10 mouse cellular contexts compared by ENCODE assay signal in the genomic region with DNA sequence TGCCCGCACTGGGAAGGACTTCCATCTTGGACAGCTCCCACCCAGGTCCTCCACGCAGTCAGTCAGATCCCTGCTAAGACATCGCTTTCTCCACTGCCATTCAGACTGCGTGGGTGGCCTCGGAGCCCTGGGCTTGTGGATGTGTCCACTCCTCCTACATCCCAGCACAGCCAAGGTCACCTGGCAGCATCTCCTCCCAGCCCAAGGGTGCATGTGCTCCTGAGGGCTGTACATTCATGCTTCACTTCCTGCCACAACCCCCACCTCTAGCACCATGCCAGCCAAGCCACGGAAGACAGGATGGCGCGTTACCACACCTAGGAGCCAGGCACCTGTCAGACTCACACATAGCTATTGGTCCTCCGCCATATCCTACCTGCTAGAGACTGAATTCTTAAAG. TPM values are rescaled to one million over a fixed set of nuclear protein-coding genes. Genes with fewer than 3 reads are reported as not detected.
DNase-seq lines count a peak whose midpoint lies in the region; ATAC-seq and TF ChIP-seq lines count a peak whose summit lies in the region.
"Had no signal": no experiment of that assay in that cellular context is flagged by ENCODE, and none has a peak within 500 bp of the region (broad histone marks: within the 10 kb centered on the region; RNA-seq: fewer than 3 reads in every experiment).

No protein-coding gene starts in this region.

- ATAC-seq in limb, embryonic 15.5 days (ENCODE audit: insufficient number of reproducible peaks, low FRiP score, low TSS enrichment, low read depth): no peak
- ATAC-seq in forebrain, postnatal 0 days: no peak
- ATAC-seq: forebrain, embryonic 13.5 days had no signal

- H3K9ac ChIP-seq in limb, embryonic 15.5 days: no peak overlapping the region
- no peak overlapping the region for H3K9ac ChIP-seq in forebrain, postnatal 0 days
- H3K9ac ChIP-seq: forebrain, embryonic 13.5 days; hindbrain, embryonic 15.5 days had no signal

- WGBS in limb, embryonic 15.5 days: 86% methylated on average over 9 of the region's 9 CpGs
- 86% methylated on average over 9 of the region's 9 CpGs for WGBS in forebrain, postnatal 0 days

- H3K9me3 ChIP-seq in limb, embryonic 15.5 days: no peaks in the 10 kb centered on the region
- no peaks in the 10 kb centered on the region for H3K9me3 ChIP-seq in forebrain, postnatal 0 days (ENCODE audit: low read length)
- H3K9me3 ChIP-seq: forebrain, embryonic 13.5 days; hindbrain, embryonic 15.5 days had no signal

- no peak overlapping the region for H3K4me2 ChIP-seq in limb, embryonic 15.5 days
- no peak overlapping the region for H3K4me2 ChIP-seq in forebrain, postnatal 0 days (ENCODE audit: low read depth)
- H3K4me2 ChIP-seq: forebrain, embryonic 13.5 days; hindbrain, embryonic 15.5 days had no signal

- no peaks in the 10 kb centered on the region for H3K36me3 ChIP-seq in limb, embryonic 15.5 days
- H3K36me3 ChIP-seq in forebrain, postnatal 0 days (ENCODE audit: insufficient read depth): no peaks in the 10 kb centered on the region
- H3K36me3 ChIP-seq: hindbrain, embryonic 15.5 days had no signal

- H3K27me3 ChIP-seq in limb, embryonic 15.5 days: no peaks in the 10 kb centered on the region
- no peaks in the 10 kb centered on the region for H3K27me3 ChIP-seq in forebrain, postnatal 0 days (ENCODE audit: insufficient read depth, low read length)
- H3K27me3 ChIP-seq: forebrain, embryonic 13.5 days; hindbrain, embryonic 15.5 days had no signal

- peaks cover 43% of the 10 kb centered on the region for H3K4me1 ChIP-seq in limb, embryonic 15.5 days
- no peaks in the 10 kb centered on the region for H3K4me1 ChIP-seq in forebrain, postnatal 0 days (ENCODE audit: insufficient read depth)
- H3K4me1 ChIP-seq: forebrain, embryonic 13.5 days had no signal

- DNase-seq in ovary, adult 18-20 months (ENCODE audit: low spot score): peak; percentile 60
- no peak for DNase-seq in ovary, postnatal 10 days (ENCODE audit: low spot score)
- DNase-seq in adrenal gland, adult 8-10 months: peak; percentile 37
- peak; percentile 67 for DNase-seq in thymus, postnatal 4 days
- no peak for DNase-seq in urinary bladder, adult 18-20 months (ENCODE audit: low spot score in 2 of 2)
- DNase-seq in forebrain, postnatal 0 days: no peak
- DNase-seq: liver had no signal

- H3K27ac ChIP-seq in limb, embryonic 15.5 days: peak overlapping the region; percentile 18; the same call in 1 of the 2 replicates
- no peak overlapping the region for H3K27ac ChIP-seq in forebrain, postnatal 0 days (ENCODE audit: low read depth, low read length)
- H3K27ac ChIP-seq: forebrain, embryonic 13.5 days had no signal

- no peak overlapping the region for H3K4me3 ChIP-seq in limb, embryonic 15.5 days
- no peak overlapping the region for H3K4me3 ChIP-seq in forebrain, postnatal 0 days (ENCODE audit: low read depth, low read length)
- H3K4me3 ChIP-seq: forebrain, embryonic 13.5 days; hindbrain, embryonic 15.5 days had no signal

- TF ChIP-seq CTCF in forebrain, postnatal 0 days (IDR thresholded peaks at IDR 0.05; ENCODE audit: low read depth): no peak

RNA-seq across cellular contexts. Expression of gene Galnt10, which starts 27.8 kb away (rescaled TPM):
- 10 to 100 TPM; 55.7 to 76.3 (median 61.3) TPM for total RNA-seq in adrenal gland, adult 8-10 months (2022)
- polyA plus RNA-seq in limb, embryonic 15.5 days (2015; fragmentation: Nextera tagmentation; extraction: Ambion mirVana): 30.5 and 36.5 TPM in 2 replicates
- 14.5 and 20.7 TPM in 2 replicates for total RNA-seq in forebrain, postnatal 0 days (2014; rRNA removed)
- polyA plus RNA-seq in forebrain, postnatal 0 days (2015; fragmentation: Nextera tagmentation; extraction: Ambion mirVana): 8.0 and 9.5 TPM in 2 replicates

Comparison
In these comparisons a context has a peak if more than half of its experiments do, and no peak if none do; other contexts are left out.
1. DNase-seq: peak in ovary, adult 18-20 months (single experiment), adrenal gland, adult 8-10 months (single experiment) and thymus, postnatal 4 days (single experiment); none in ovary, postnatal 10 days (single experiment), urinary bladder, adult 18-20 months (0 of 2) and forebrain, postnatal 0 days (single experiment).